Mouse (Mus musculus) neural tube, embryonic 12.5 days (tissue): ENCODE data around the gene Zc3h7b. TPM values are rescaled to one million over a fixed set of nuclear protein-coding genes. Genes with fewer than 3 reads are reported as not detected.
A peak's percentile ranks its signal among the peaks of the same experiment; 100 is the strongest.

Experiments used
- ATAC-seq: fragments of 200-750 bp; cut with Nextera tagmentation; 2 replicates; pipeline ENCODE4 v1.8.0; 2017; ENCODE audit warnings: low read depth, mild to moderate bottlenecking, moderate TSS enrichment, moderate library complexity; ENCODE audit not compliant: low FRiP score
- H3K27ac ChIP-seq: fragments of 300-500 bp; sonication (generic); 2 replicates; pipeline ENCODE4 v1.5.1; 2016
- H3K27me3 ChIP-seq: fragments of 300-500 bp; sonication (generic); replicated peaks from 2 replicates; pipeline ENCODE4 v1.6.1; 2016; ENCODE audit warnings: mild to moderate bottlenecking
- H3K36me3 ChIP-seq: fragments of 300-500 bp; sonication (generic); 2 replicates; pipeline ENCODE4 v1.6.1; 2016; ENCODE audit warnings: mild to moderate bottlenecking
- H3K4me1 ChIP-seq: fragments of 300-500 bp; sonication (generic); 2 replicates; pipeline ENCODE4 v1.6.1; 2016
- H3K4me2 ChIP-seq: fragments of 300-500 bp; sonication (generic); replicated peaks from 2 replicates; pipeline ENCODE4 v1.6.1; 2016; ENCODE audit warnings: mild to moderate bottlenecking
- H3K4me3 ChIP-seq: fragments of 300-500 bp; sonication (generic); 2 replicates; pipeline ENCODE4 v1.5.1; 2016
- H3K9ac ChIP-seq: fragments of 300-500 bp; sonication (generic); 2 replicates; pipeline ENCODE4 v1.6.1; 2016; ENCODE audit warnings: mild to moderate bottlenecking
- H3K9me3 ChIP-seq: fragments of 300-500 bp; sonication (generic); 2 replicates; pipeline ENCODE4 v1.6.1; 2016; ENCODE audit warnings: mild to moderate bottlenecking
- WGBS: fragments of 180-500 bp; shearing (Covaris S2); methylation state at CpG from one replicate; pipeline ENCODE4 v1.1.7; 2016; 5-methylcytosine and 5-hydroxymethylcytosine counted together
- polyA plus RNA-seq: library from polyadenylated mRNA; unstranded; fragments of >200 nt; fragmentation: Nextera tagmentation; extraction: Ambion mirVana; gene quantifications from 2 replicates; pipeline ENCODE4 v1.2.1, GENCODE M21; 2016

Zc3h7b gene
- polyA plus RNA-seq, 1 experiment from 2014 or later, result 48.3 TPM

DNA sequence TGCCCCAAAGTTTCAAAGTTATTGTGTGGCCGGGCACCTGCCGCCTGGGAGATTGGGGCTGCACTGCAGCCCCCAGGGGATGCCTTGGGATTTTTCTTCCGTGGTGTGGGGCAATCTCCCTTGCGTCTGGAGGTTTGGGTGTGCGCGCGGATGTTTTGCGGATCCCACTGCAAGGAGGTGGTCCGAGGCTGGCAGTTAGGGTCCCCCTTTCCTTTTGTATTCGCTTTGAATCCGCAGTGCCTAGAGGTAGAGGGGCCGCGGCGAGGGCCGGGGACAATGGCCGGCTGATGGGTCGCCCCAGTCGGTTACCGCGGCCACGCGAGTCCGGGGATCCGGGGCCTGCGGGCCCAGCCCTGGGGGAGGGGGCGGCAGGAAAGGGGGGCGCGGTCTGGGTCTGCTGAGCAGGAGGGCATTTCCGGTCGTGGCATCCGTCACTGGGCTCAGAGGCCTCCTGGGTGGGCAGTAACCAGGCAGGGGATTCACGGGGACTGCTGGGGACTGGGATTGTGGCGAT lies 801 bp downstream of the Zc3h7b start:
- Histone ChIP-seq H3K4me2 (peak overlapping the region; percentile 87), H3K27me3 (no peaks in the 10 kb centered on the region), H3K36me3 (no peaks in the 10 kb centered on the region), H3K27ac (peak overlapping the region; percentile 82), H3K9me3 (no peaks in the 10 kb centered on the region), H3K4me1 (peaks cover 23% of the 10 kb centered on the region), H3K9ac (peak overlapping the region; percentile 98), H3K4me3 (peak overlapping the region; percentile 89)
- WGBS, result under 1% methylated on average over 33 of the region's 33 CpGs
- peak; percentile 91 for ATAC-seq

DNA sequence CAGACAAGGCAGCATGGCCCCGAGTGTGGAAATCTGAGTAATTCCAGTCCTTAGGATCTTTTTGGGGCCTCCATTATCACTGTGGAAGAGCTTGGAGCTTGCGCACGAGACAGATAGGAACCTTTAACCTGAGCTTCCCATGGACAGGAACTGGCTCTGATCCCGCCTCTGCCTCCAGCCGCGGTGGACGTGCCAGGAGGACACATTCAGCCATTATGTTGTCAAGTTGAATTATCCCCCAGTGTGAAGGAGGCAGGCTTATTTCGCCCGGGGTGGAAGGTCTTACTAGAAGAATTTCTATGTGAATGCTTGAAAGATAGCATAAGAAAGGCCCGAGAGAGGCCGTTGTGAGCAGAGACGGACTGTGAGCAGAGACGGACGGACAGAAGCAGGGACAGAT lies 4.9 kb downstream of the Zc3h7b start:
- ATAC-seq, result no peak
- no peak overlapping the region for H3K4me3 ChIP-seq
- H3K36me3 ChIP-seq, result peaks cover 9% of the 10 kb centered on the region; the same call in 1 of the 2 replicates
- H3K27ac ChIP-seq, result no peak overlapping the region
- no peaks in the 10 kb centered on the region for H3K9me3 ChIP-seq
- peaks cover 17% of the 10 kb centered on the region for H3K4me1 ChIP-seq
- H3K4me2 ChIP-seq, result no peak overlapping the region
- H3K27me3 ChIP-seq, result no peaks in the 10 kb centered on the region
- WGBS, result 46% methylated on average over 14 of the region's 14 CpGs
- no peak overlapping the region for H3K9ac ChIP-seq

DNA sequence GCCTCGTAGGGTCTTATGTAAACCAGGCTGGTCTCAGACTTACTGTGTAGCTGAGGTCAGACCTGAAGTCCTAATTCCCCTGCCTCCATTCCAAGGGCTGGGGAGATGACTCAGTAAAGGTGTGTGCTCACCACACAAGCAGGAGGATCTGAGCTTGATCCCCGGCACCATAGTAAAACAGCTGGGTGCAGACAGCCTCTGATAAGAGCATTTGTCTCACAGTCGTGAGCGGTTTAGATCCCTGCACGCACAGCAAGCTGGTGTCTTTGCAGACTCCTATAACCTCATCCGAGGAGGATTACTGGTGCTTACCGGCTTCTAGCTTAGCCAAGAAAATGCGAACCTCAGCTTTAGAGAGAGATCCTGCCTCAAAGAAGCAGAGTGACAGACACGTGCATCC lies 8.8 kb downstream of the Zc3h7b start:
- 93% methylated on average over 9 of the region's 9 CpGs for WGBS
- Histone ChIP-seq H3K4me3 (no peak overlapping the region), H3K36me3 (peaks cover 20% of the 10 kb centered on the region), H3K4me1 (peaks cover 9% of the 10 kb centered on the region), H3K27ac (no peak overlapping the region), H3K4me2 (no peak overlapping the region), H3K9ac (no peak overlapping the region), H3K9me3 (peaks cover 2% of the 10 kb centered on the region; the same call in 1 of the 2 replicates), H3K27me3 (no peaks in the 10 kb centered on the region)
- no peak for ATAC-seq

DNA sequence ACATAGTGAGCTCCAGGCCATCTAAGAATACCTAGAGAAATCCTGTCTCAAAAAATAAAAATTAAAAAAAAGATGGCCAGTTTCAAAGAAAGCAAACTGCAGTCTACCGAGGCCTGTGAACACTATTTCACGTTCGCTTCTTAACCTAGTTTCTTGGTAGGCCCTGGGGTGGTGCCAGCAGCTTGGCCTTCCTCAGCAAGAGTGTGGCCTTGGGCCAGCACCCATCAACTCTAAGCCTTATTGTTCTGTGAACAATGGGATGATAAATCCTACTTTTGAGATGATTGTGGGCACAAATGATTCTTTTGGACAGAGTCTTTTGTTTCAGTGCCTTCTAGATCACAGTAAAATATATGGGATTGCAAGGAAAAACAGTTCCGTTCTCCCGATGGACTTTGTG lies 13.8 kb downstream of the Zc3h7b start:
- 88% methylated on average over 5 of the region's 5 CpGs for WGBS
- no peak overlapping the region for H3K4me2 ChIP-seq
- no peak for ATAC-seq
- no peak overlapping the region for H3K9ac ChIP-seq
- peaks cover 21% of the 10 kb centered on the region for H3K36me3 ChIP-seq
- no peaks in the 10 kb centered on the region for H3K27me3 ChIP-seq
- no peak overlapping the region for H3K4me3 ChIP-seq
- H3K9me3 ChIP-seq, result peaks cover 2% of the 10 kb centered on the region; the same call in 1 of the 2 replicates
- no peaks in the 10 kb centered on the region for H3K4me1 ChIP-seq
- no peak overlapping the region for H3K27ac ChIP-seq

GRCm38 (mm10) chr15:81759542-81759941 lies 14.7 kb downstream of the Zc3h7b start:
- no peak overlapping the region for H3K4me3 ChIP-seq
- H3K36me3 ChIP-seq, result peaks cover 18% of the 10 kb centered on the region
- WGBS, result 98% methylated on average over 3 of the region's 3 CpGs
- no peaks in the 10 kb centered on the region for H3K27me3 ChIP-seq
- H3K27ac ChIP-seq, result no peak overlapping the region
- ATAC-seq, result no peak
- no peak overlapping the region for H3K4me2 ChIP-seq
- peaks cover 2% of the 10 kb centered on the region; the same call in 1 of the 2 replicates for H3K9me3 ChIP-seq
- no peaks in the 10 kb centered on the region for H3K4me1 ChIP-seq
- no peak overlapping the region for H3K9ac ChIP-seq

- 92% methylated on average over 5 of the region's 5 CpGs for WGBS
- no peak overlapping the region for H3K27ac ChIP-seq
- no peaks in the 10 kb centered on the region for H3K27me3 ChIP-seq
- no peak for ATAC-seq
- H3K4me3 ChIP-seq, result no peak overlapping the region
- H3K9me3 ChIP-seq, result peaks cover 2% of the 10 kb centered on the region; the same call in 1 of the 2 replicates
- no peaks in the 10 kb centered on the region for H3K4me1 ChIP-seq
- H3K9ac ChIP-seq, result no peak overlapping the region
- no peak overlapping the region for H3K4me2 ChIP-seq
- H3K36me3 ChIP-seq, result peaks cover 12% of the 10 kb centered on the region
These were observed 15.7 kb downstream of the Zc3h7b start for GRCm38 (mm10) chr15:81760361-81761079.

- Histone ChIP-seq H3K27ac (no peak overlapping the region), H3K27me3 (no peaks in the 10 kb centered on the region), H3K4me2 (no peak overlapping the region), H3K36me3 (peaks cover 7% of the 10 kb centered on the region), H3K9me3 (no peaks in the 10 kb centered on the region), H3K4me1 (no peaks in the 10 kb centered on the region), H3K4me3 (no peak overlapping the region), H3K9ac (no peak overlapping the region)
- ATAC-seq, result no peak
- 90% methylated on average over 7 of the region's 7 CpGs for WGBS
These were observed 16.5 kb downstream of the Zc3h7b start for GRCm38 (mm10) chr15:81761381-81761780.

- Histone ChIP-seq H3K4me1 (no peaks in the 10 kb centered on the region), H3K4me2 (no peak overlapping the region), H3K27ac (no peak overlapping the region), H3K4me3 (no peak overlapping the region), H3K9ac (no peak overlapping the region), H3K36me3 (peaks cover 7% of the 10 kb centered on the region), H3K27me3 (no peaks in the 10 kb centered on the region), H3K9me3 (no peaks in the 10 kb centered on the region)
- 86% methylated on average over 3 of the region's 3 CpGs for WGBS
- ATAC-seq, result no peak
These were observed 17.1 kb downstream of the Zc3h7b start for GRCm38 (mm10) chr15:81761959-81762358.

- 88% methylated on average over 6 of the region's 6 CpGs for WGBS
These were observed 19.7 kb downstream of the Zc3h7b start for GRCm38 (mm10) chr15:81764573-81764972.

DNA sequence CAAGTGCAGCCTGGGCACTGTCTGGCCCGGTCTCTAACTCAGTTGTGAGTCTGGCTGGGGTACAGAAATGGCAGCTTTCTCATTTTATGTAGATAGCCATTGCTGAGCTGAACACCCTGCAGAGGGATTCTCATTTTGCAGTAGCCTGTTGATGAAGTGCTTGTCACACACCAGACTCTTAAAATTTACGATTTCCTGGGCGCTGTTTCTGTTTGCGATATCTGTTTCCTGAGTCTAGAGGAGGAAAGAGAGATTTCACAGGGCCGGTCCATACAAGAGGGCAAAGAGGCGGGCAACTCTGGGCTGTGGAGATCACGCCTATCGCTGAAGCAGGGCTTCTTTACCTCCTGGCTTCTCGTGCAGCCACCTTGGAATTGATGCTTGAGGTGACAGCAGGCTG lies 20.8 kb downstream of the Zc3h7b start:
- H3K36me3 ChIP-seq, result peaks cover 38% of the 10 kb centered on the region
- no peaks in the 10 kb centered on the region for H3K4me1 ChIP-seq
- 92% methylated on average over 9 of the region's 9 CpGs for WGBS
- no peak overlapping the region for H3K4me3 ChIP-seq
- no peak for ATAC-seq
- no peaks in the 10 kb centered on the region for H3K9me3 ChIP-seq
- H3K27me3 ChIP-seq, result no peaks in the 10 kb centered on the region
- no peak overlapping the region for H3K4me2 ChIP-seq
- no peak overlapping the region for H3K27ac ChIP-seq
- H3K9ac ChIP-seq, result no peak overlapping the region

More at GRCm38 (mm10) chr15:81764573-81764972, 19.7 kb downstream of the Zc3h7b start:
- Histone ChIP-seq H3K4me2 (no peak overlapping the region), H3K36me3 (peaks cover 29% of the 10 kb centered on the region), H3K4me1 (no peaks in the 10 kb centered on the region), H3K27me3 (no peaks in the 10 kb centered on the region), H3K4me3 (no peak overlapping the region), H3K27ac (no peak overlapping the region), H3K9ac (no peak overlapping the region), H3K9me3 (no peaks in the 10 kb centered on the region)
- ATAC-seq, result no peak

DNA sequence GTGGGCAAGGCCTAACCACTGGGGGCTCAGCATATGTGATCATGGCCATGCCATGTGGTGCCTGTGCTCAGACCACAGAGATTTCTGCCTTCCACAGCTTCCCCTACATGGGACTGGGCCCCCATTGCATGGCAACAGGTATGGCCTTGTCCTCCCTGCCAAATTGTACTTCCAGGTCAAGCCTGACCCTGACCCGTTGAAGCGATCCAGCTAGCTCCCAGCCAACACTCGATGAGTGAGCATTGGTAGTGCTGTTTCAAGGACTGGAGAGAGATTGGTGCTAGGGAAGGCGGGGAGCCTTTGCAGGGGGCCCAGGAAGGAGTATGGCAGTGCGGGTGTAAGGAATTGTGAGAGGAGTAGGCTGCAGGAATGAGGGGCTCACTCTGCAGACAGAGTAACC lies 21.6 kb downstream of the Zc3h7b start:
- H3K27ac ChIP-seq, result no peak overlapping the region
- no peaks in the 10 kb centered on the region for H3K27me3 ChIP-seq
- H3K4me2 ChIP-seq, result no peak overlapping the region
- H3K4me3 ChIP-seq, result no peak overlapping the region
- no peaks in the 10 kb centered on the region for H3K9me3 ChIP-seq
- 88% methylated on average over 5 of the region's 5 CpGs for WGBS
- ATAC-seq, result no peak
- H3K36me3 ChIP-seq, result peaks cover 38% of the 10 kb centered on the region
- H3K4me1 ChIP-seq, result no peaks in the 10 kb centered on the region
- no peak overlapping the region for H3K9ac ChIP-seq

- ATAC-seq, result no peak
- H3K27ac ChIP-seq, result no peak overlapping the region
- no peak overlapping the region for H3K4me3 ChIP-seq
- H3K9me3 ChIP-seq, result no peaks in the 10 kb centered on the region
- 57% methylated on average over 13 of the region's 13 CpGs for WGBS
- peaks cover 58% of the 10 kb centered on the region for H3K36me3 ChIP-seq
- H3K4me2 ChIP-seq, result no peak overlapping the region
- no peaks in the 10 kb centered on the region for H3K27me3 ChIP-seq
- H3K9ac ChIP-seq, result no peak overlapping the region
- H3K4me1 ChIP-seq, result no peaks in the 10 kb centered on the region
These were observed 24.2 kb downstream of the Zc3h7b start for GRCm38 (mm10) chr15:81769037-81769436.
